Mouse (Mus musculus) right cerebral cortex, postnatal 14 days (tissue): ENCODE data around the gene Zbtb7b.
A peak's percentile ranks its signal among the peaks of the same experiment; 100 is the strongest.

Experiments used
- DNase-seq: peaks from one replicate; pipeline ENCODE4 v3.0.0; 2022

Gene Zbtb7b

GRCm38 (mm10) chr3:89418170-89418860, 23.7 kb upstream of the Zbtb7b start, which contains the start of the genes Cks1b and Shc1:
Cks1b (minus strand) TSS chr3:89418383.
Shc1 (plus strand) TSS chr3:89418443.
- DNase-seq = peak; percentile 88

GRCm38 (mm10) chr3:89417840-89418169, 23.2 kb upstream of the Zbtb7b start:
- no peak for DNase-seq

- no peak for DNase-seq
Measured at GRCm38 (mm10) chr3:89417131-89417530, 22.6 kb upstream of the Zbtb7b start.

GRCm38 (mm10) chr3:89416158-89416557, 21.6 kb upstream of the Zbtb7b start:
- DNase-seq = no peak

GRCm38 (mm10) chr3:89411490-89412393, 17.2 kb upstream of the Zbtb7b start, which contains the start of gene Flad1:
Flad1 (minus strand) TSS chr3:89411870.
- DNase-seq = peak; percentile 95

GRCm38 (mm10) chr3:89410864-89411263, 16.3 kb upstream of the Zbtb7b start:
- no peak for DNase-seq

- no peak for DNase-seq
Measured at GRCm38 (mm10) chr3:89409701-89410100, 15.1 kb upstream of the Zbtb7b start.

GRCm38 (mm10) chr3:89408448-89408847, 13.9 kb upstream of the Zbtb7b start:
- DNase-seq = no peak

- DNase-seq = no peak
Measured at GRCm38 (mm10) chr3:89406887-89407286, 12.3 kb upstream of the Zbtb7b start.

GRCm38 (mm10) chr3:89402693-89403092, 8.1 kb upstream of the Zbtb7b start, which contains the start of gene Lenep:
Lenep (minus strand) TSS chr3:89402793.
- no peak for DNase-seq

- DNase-seq = no peak
Measured at GRCm38 (mm10) chr3:89401329-89401728, 6.8 kb upstream of the Zbtb7b start.

- no peak for DNase-seq
Measured at GRCm38 (mm10) chr3:89396654-89397005, 2.1 kb upstream of the Zbtb7b start.

GRCm38 (mm10) chr3:89395806-89396653, 1.5 kb upstream of the Zbtb7b start:
- DNase-seq = peak; percentile 54

GRCm38 (mm10) chr3:89395419-89395805, 836 bp upstream of the Zbtb7b start:
- DNase-seq = no peak

GRCm38 (mm10) chr3:89394894-89395256, 299 bp upstream of the Zbtb7b start:
- DNase-seq = peak; percentile 63

GRCm38 (mm10) chr3:89393605-89394004, 971 bp downstream of the Zbtb7b start:
- peak; percentile 95 for DNase-seq

GRCm38 (mm10) chr3:89392871-89393311, 1.7 kb downstream of the Zbtb7b start:
- DNase-seq = no peak

- no peak for DNase-seq
Measured at GRCm38 (mm10) chr3:89391663-89392511, 2.7 kb downstream of the Zbtb7b start.

GRCm38 (mm10) chr3:89390699-89391662, 3.6 kb downstream of the Zbtb7b start:
- no peak for DNase-seq

- DNase-seq = no peak
Measured at GRCm38 (mm10) chr3:89390111-89390515, 4.5 kb downstream of the Zbtb7b start.
